Mouse (Mus musculus) thymus, adult 2 months (tissue): ENCODE data around the gene 0610010F05Rik.
A peak's percentile ranks its signal among the peaks of the same experiment; 100 is the strongest.

ENCODE experiments used
- CTCF ChIP-seq: fragments of 200-500 bp; IDR thresholded peaks from 2 replicates; pipeline ENCODE4 v1.5.1; 2012; ENCODE audit warnings: mild to moderate bottlenecking, control low read depth, low read length, moderate library complexity, borderline replicate concordance; ENCODE audit not compliant: control insufficient read depth, poor library complexity, insufficient read depth; ENCODE audit errors: extremely low read depth
- POLR2A ChIP-seq: fragments of 200-500 bp; IDR thresholded peaks from 2 replicates; pipeline ENCODE4 v1.6.1; 2012; ENCODE audit warnings: mild to moderate bottlenecking, low read length, control low read depth, moderate library complexity; ENCODE audit not compliant: control insufficient read depth, poor library complexity, insufficient read depth; ENCODE audit errors: extremely low read depth

GRCm38 (mm10) chr11:23565761-23566160, 67.7 kb downstream of the 0610010F05Rik start:
- TF ChIP-seq CTCF (0 out of 2 replicates have a peak, but pooled peaks have one; percentile 10), POLR2A (no peak)
